Mouse (Mus musculus): ENCODE data around the gene Spty2d1.

DNA sequence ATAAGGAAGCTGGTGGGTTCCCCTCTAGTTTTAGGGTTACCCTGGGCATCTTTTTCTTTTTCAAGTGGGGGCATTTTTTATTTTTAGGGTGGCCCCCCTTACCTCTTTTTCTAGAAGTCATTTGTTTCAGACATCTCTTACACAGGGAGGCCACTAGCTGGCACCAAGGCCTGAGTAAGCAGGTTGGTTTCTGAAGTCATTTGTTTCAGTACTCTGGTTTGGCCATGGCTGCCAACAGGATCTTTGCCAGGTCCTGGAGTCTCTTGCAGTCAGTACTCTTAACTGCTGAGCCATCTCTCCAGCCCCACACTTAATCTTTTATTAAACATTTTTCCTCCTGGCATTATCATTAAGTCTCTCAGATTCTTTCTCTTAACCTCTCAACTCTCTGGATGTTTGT is 46.1 kb downstream of the Spty2d1 start:
- TF ChIP-seq POLR2A (IDR thresholded peaks at IDR 0.05; ENCODE audit: control insufficient read depth in 1 of 2, insufficient read depth in 1 of 2, low read depth in 1 of 2, low read length in 2 of 2, poor library complexity in 1 of 2) = no peak
- no peak for TF ChIP-seq ZKSCAN1 (IDR thresholded peaks at IDR 0.05; ENCODE audit: low read depth, low read length)
- TF ChIP-seq NELFE (IDR thresholded peaks at IDR 0.05; ENCODE audit: low read depth, low read length) = no peak
- TF ChIP-seq MAFK (IDR thresholded peaks at IDR 0.05; ENCODE audit: borderline replicate concordance, low read depth, low read length) = no peak
- TF ChIP-seq EP300 (IDR thresholded peaks at IDR 0.05; ENCODE audit: low read depth in 1 of 2, low read length in 2 of 2) = no peak
- TF ChIP-seq TCF12 (IDR thresholded peaks at IDR 0.05; ENCODE audit: low read depth, low read length) = no peak
- no peak for TF ChIP-seq CTCF (IDR thresholded peaks at IDR 0.05 in 2 of 3, conservative IDR thresholded peaks at IDR 0.05 in 1 of 3; ENCODE audit: control insufficient read depth in 1 of 3, insufficient read depth in 1 of 3, low read depth in 2 of 3, low read length in 3 of 3, poor library complexity in 1 of 3, severe bottlenecking in 1 of 3)
- TF ChIP-seq ZC3H11A (IDR thresholded peaks at IDR 0.05; ENCODE audit: low read depth, low read length) = no peak
- TF ChIP-seq E2F4 (IDR thresholded peaks at IDR 0.05; ENCODE audit: borderline replicate concordance, low read depth, low read length) = no peak
- no peak for TF ChIP-seq POLR2AphosphoS5 (IDR thresholded peaks at IDR 0.05; ENCODE audit: borderline replicate concordance, low read depth, low read length)
- TF ChIP-seq ZNF384 (IDR thresholded peaks at IDR 0.05; ENCODE audit: low read depth, low read length) = no peak
